Mouse (Mus musculus) lung, embryonic 15.5 days (tissue): ENCODE measurements around the gene Vapb. TPM values are rescaled to one million over a fixed set of nuclear protein-coding genes. Genes with fewer than 3 reads are reported as not detected.

Source experiments
- ATAC-seq: fragments of 200-750 bp; cut with Nextera tagmentation; 2 replicates; pipeline ENCODE4 v1.8.0; 2017; ENCODE audit warnings: moderate number of reproducible peaks, borderline replicate concordance; ENCODE audit not compliant: low FRiP score, low TSS enrichment; ENCODE audit errors: extremely low read depth
- H3K27ac ChIP-seq: fragments of 300-500 bp; sonication (generic); 2 replicates; pipeline ENCODE4 v1.5.1; 2015; ENCODE audit warnings: moderate library complexity, mild to moderate bottlenecking, inconsistent platforms
- H3K27me3 ChIP-seq: fragments of 300-500 bp; sonication (generic); 2 replicates; pipeline ENCODE4 v1.6.1; 2015; ENCODE audit warnings: inconsistent platforms
- H3K36me3 ChIP-seq: fragments of 300-500 bp; sonication (generic); 2 replicates; pipeline ENCODE4 v1.6.1; 2015; ENCODE audit warnings: inconsistent platforms
- H3K4me1 ChIP-seq: fragments of 300-500 bp; sonication (generic); 2 replicates; pipeline ENCODE4 v1.6.1; 2015; ENCODE audit warnings: inconsistent platforms
- H3K4me2 ChIP-seq: fragments of 300-500 bp; sonication (generic); 2 replicates; pipeline ENCODE4 v1.6.1; 2015; ENCODE audit warnings: inconsistent platforms, mild to moderate bottlenecking, moderate library complexity
- H3K4me3 ChIP-seq: fragments of 300-500 bp; sonication (generic); 2 replicates; pipeline ENCODE4 v1.5.1; 2015; ENCODE audit warnings: mild to moderate bottlenecking, inconsistent platforms
- H3K9ac ChIP-seq: fragments of 300-500 bp; sonication (generic); 2 replicates; pipeline ENCODE4 v1.6.1; 2015; ENCODE audit warnings: inconsistent platforms
- H3K9me3 ChIP-seq: fragments of 300-500 bp; sonication (generic); 2 replicates; pipeline ENCODE4 v1.6.1; 2016; ENCODE audit warnings: inconsistent platforms
- WGBS: fragments of 180-500 bp; shearing (Covaris S2); methylation state at CpG from one replicate; pipeline ENCODE4 v1.1.7; 2015; 5-methylcytosine and 5-hydroxymethylcytosine counted together
- microRNA-seq: library from miRNA; unstranded; fragments of <30 nt; microRNA quantifications from one replicate; pipeline ENCODE4, GENCODE M21; 2016
- polyA plus RNA-seq: library from polyadenylated mRNA; unstranded; fragments of >200 nt; fragmentation: Nextera tagmentation; extraction: Ambion mirVana; gene quantifications from 2 replicates; pipeline ENCODE4 v1.2.1, GENCODE M21; 2015

Gene Vapb
- polyA plus RNA-seq, 1 experiment from 2014 or later: 12.8 TPM

GRCm38 (mm10) chr2:173811850-173812249, 74.5 kb downstream of the Vapb start:
- WGBS: 75% methylated on average over 8 of the region's 8 CpGs
- Histone ChIP-seq H3K4me3 (no peak overlapping the region), H3K9me3 (no peaks in the 10 kb centered on the region), H3K27me3 (no peaks in the 10 kb centered on the region), H3K4me1 (no peaks in the 10 kb centered on the region), H3K36me3 (no peaks in the 10 kb centered on the region), H3K27ac (no peak overlapping the region), H3K4me2 (no peak overlapping the region), H3K9ac (no peak overlapping the region)
- ATAC-seq: no peak

DNA sequence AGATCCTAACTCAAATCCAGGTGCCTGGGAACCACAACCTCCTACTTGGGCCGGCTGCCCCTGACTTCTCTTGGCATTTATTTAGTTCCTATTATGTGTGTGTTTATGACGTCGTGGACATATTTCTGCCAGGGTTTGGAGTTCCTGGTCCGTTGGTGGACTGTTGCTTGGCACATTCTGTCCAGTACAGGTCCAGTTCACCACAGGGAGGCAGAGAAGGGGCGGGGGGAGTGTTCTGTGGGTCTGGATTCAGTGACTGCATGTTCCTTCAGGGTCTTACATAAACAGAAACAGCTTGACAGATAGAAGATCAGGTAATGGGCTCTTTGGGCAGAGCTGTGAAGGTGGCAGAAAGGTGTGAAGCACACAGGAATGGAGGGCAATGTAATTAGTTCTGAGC, 75.8 kb downstream of the Vapb start:
- ATAC-seq: no peak
- Histone ChIP-seq H3K9me3 (no peaks in the 10 kb centered on the region), H3K9ac (no peak overlapping the region), H3K4me3 (no peak overlapping the region), H3K27ac (no peak overlapping the region), H3K4me1 (no peaks in the 10 kb centered on the region), H3K27me3 (no peaks in the 10 kb centered on the region), H3K36me3 (no peaks in the 10 kb centered on the region), H3K4me2 (no peak overlapping the region)
- WGBS: 78% methylated on average over 5 of the region's 5 CpGs

DNA sequence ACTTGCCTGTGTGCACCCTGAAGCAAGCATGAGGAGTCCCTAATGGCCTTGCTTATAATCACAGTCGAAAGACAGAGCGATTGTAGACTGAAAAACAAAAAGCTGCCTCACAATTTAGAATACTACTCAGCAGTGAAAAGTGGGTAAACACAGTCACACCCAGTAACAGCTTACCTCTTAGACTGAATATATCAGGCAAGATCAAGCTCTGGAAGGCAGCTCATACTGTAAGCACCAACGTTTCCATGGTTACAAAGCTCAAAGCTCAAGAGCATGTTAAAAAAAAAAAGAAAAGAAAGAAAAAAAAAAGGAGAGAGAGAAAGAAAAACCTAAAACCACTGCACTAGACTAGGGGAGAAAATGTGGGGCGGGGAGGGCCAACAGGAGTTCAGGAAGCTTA, 89.0 kb downstream of the Vapb start:
- no peaks in the 10 kb centered on the region for H3K9me3 ChIP-seq
- no peak overlapping the region for H3K27ac ChIP-seq
- no peak overlapping the region for H3K4me2 ChIP-seq
- H3K4me1 ChIP-seq: no peaks in the 10 kb centered on the region
- H3K36me3 ChIP-seq: no peaks in the 10 kb centered on the region
- H3K4me3 ChIP-seq: no peak overlapping the region
- H3K27me3 ChIP-seq: no peaks in the 10 kb centered on the region
- 81% methylated on average over 4 of the region's 4 CpGs for WGBS
- no peak overlapping the region for H3K9ac ChIP-seq
- ATAC-seq: no peak

GRCm38 (mm10) chr2:173827228-173827627, 89.9 kb downstream of the Vapb start:
- no peak overlapping the region for H3K4me3 ChIP-seq

DNA sequence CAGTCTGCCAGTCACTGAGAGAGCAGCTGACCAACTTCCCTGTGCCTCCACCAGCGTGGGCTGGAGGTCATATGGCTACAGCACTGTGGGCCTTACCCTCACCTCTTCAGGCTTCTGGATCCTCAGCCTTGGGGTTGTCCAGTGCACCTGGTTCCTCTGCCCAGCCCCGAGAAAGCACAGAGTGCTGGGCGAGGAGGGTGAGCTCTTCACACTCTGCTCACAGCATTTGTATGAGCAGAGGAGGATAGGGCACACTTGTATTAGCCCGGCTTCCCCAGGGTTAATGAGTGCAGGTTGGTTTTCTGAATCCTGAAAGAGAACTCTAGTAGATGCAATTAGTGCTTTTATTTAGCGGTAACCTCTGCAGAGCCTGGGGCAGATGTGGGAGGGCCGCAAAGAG, 90.8 kb downstream of the Vapb start:
- no peaks in the 10 kb centered on the region for H3K9me3 ChIP-seq
- 84% methylated on average over 6 of the region's 6 CpGs for WGBS
- ATAC-seq: no peak

More at GRCm38 (mm10) chr2:173827228-173827627, 89.9 kb downstream of the Vapb start:
- Histone ChIP-seq H3K9ac (no peak overlapping the region), H3K27ac (no peak overlapping the region), H3K9me3 (no peaks in the 10 kb centered on the region), H3K4me2 (no peak overlapping the region), H3K36me3 (no peaks in the 10 kb centered on the region), H3K4me1 (no peaks in the 10 kb centered on the region), H3K27me3 (no peaks in the 10 kb centered on the region)
- WGBS: 85% methylated on average over 9 of the region's 9 CpGs
- ATAC-seq: no peak

GRCm38 (mm10) chr2:173832828-173833492, 95.6 kb downstream of the Vapb start:
- Histone ChIP-seq H3K27ac (no peak overlapping the region), H3K9ac (no peak overlapping the region), H3K4me1 (no peaks in the 10 kb centered on the region), H3K4me3 (no peak overlapping the region), H3K27me3 (no peaks in the 10 kb centered on the region), H3K4me2 (no peak overlapping the region), H3K9me3 (no peaks in the 10 kb centered on the region), H3K36me3 (no peaks in the 10 kb centered on the region)
- ATAC-seq: no peak
- 78% methylated on average over 7 of the region's 7 CpGs for WGBS

More for the DNA sequence above, 90.8 kb downstream of the Vapb start:
- Histone ChIP-seq H3K4me3 (no peak overlapping the region), H3K9ac (no peak overlapping the region), H3K4me1 (no peaks in the 10 kb centered on the region), H3K36me3 (no peaks in the 10 kb centered on the region), H3K4me2 (no peak overlapping the region), H3K27ac (no peak overlapping the region), H3K27me3 (no peaks in the 10 kb centered on the region)

Small RNA genes lying within 50 kb of the gene (microRNA-seq; reads per million reads assigned to microRNA genes)
- not detected for gene Mir6340

Other genes starting within 250 kb of the Vapb start
- not detected in 2 replicates for gene 1700021F07Rik, start 214.9 kb upstream of the Vapb start, polyA plus RNA-seq
- not detected in 2 replicates for gene Ankrd60, start 159.1 kb upstream of the Vapb start, polyA plus RNA-seq
- 33.0 and 34.3 TPM in 2 replicates for gene Rab22a, start 77.8 kb upstream of the Vapb start, polyA plus RNA-seq
- gene 1700010B08Rik, start 18.1 kb upstream of the Vapb start, polyA plus RNA-seq: not detected in 2 replicates